Mouse (Mus musculus) limb, embryonic 10.5 days (tissue): ENCODE measurements around the gene Fstl4. TPM values are rescaled to one million over a fixed set of nuclear protein-coding genes. Genes with fewer than 3 reads are reported as not detected.

Experiments
- DNase-seq: peaks from one replicate; pipeline ENCODE4 v3.0.0-alpha.2; 2017; ENCODE audit warnings: low spot score
- H3K27ac ChIP-seq: fragments of 300-500 bp; sonication (generic); 2 replicates; pipeline ENCODE4 v1.5.1; 2016; ENCODE audit warnings: mild to moderate bottlenecking
- H3K27me3 ChIP-seq: fragments of 300-500 bp; sonication (generic); 2 replicates; pipeline ENCODE4 v1.6.1; 2016; ENCODE audit warnings: low read depth, mild to moderate bottlenecking; ENCODE audit not compliant: poor library complexity, severe bottlenecking
- H3K36me3 ChIP-seq: fragments of 300-500 bp; sonication (generic); 2 replicates; pipeline ENCODE4 v1.6.1; 2016; ENCODE audit warnings: mild to moderate bottlenecking, moderate library complexity
- H3K4me1 ChIP-seq: fragments of 300-500 bp; sonication (generic); 2 replicates; pipeline ENCODE4 v1.6.1; 2016
- H3K4me3 ChIP-seq: fragments of 300-500 bp; sonication (generic); 2 replicates; pipeline ENCODE4 v1.5.1; 2016; ENCODE audit warnings: mild to moderate bottlenecking, moderate library complexity
- H3K9me3 ChIP-seq: fragments of 300-500 bp; sonication (generic); replicated peaks from 2 replicates; pipeline ENCODE4 v1.6.1; 2016; ENCODE audit warnings: mild to moderate bottlenecking
- WGBS: fragments of 180-500 bp; shearing (Covaris S2); methylation state at CpG from one replicate; pipeline ENCODE4 v1.1.7; 2016; 5-methylcytosine and 5-hydroxymethylcytosine counted together
- polyA plus RNA-seq: library from polyadenylated mRNA; unstranded; fragments of >200 nt; fragmentation: Nextera tagmentation; extraction: Ambion mirVana; gene quantifications from 2 replicates; pipeline ENCODE4 v1.2.1, GENCODE M21; 2016

Fstl4 gene
- polyA plus RNA-seq, 1 experiment from 2014 or later = 0.13 TPM

DNA sequence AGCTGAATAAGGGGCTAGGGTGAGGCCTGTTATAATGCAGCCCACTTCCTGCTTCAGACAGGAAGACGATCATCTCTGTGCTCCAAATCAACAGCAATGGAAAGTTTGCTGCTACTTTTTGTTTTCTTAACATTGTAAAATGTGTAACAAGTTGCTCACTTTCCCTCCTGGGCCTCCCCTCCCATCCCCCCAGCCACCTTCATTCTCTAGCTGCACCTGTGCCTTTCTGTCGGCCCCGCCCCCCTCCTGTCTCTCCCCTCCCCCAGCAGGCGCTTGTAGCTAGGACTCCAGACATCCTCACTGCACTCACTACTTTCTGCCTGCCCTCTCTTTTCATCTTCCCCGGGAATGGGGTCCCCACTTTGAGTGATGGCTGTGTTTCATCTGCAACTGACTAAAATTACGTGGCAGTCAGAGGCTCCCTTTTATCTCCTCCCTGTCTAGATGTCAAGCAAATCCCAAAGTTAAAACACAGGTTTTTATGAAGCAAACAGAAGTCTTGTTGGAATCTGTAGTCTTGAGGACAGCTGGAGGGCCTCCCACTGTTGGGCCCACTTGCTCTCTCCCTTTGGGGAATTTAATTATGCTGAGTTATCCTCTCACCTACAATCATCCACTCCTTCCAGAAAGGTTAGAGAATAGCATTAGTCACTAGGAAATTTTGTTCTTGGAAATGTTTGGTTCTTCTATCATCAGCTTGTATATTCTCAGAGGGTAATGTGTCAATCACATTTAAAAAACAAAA, 122.3 kb downstream of the Fstl4 start:
- H3K27me3 ChIP-seq = 0 out of 2 replicates have a peak, but pooled peaks cover 3% of the 10 kb centered on the region
- 13% methylated on average over 6 of the region's 6 CpGs for WGBS
- no peak overlapping the region for H3K27ac ChIP-seq
- no peak for DNase-seq
- peaks cover 16% of the 10 kb centered on the region for H3K4me1 ChIP-seq
- no peaks in the 10 kb centered on the region for H3K36me3 ChIP-seq
- no peaks in the 10 kb centered on the region for H3K9me3 ChIP-seq
- no peak overlapping the region for H3K4me3 ChIP-seq

DNA sequence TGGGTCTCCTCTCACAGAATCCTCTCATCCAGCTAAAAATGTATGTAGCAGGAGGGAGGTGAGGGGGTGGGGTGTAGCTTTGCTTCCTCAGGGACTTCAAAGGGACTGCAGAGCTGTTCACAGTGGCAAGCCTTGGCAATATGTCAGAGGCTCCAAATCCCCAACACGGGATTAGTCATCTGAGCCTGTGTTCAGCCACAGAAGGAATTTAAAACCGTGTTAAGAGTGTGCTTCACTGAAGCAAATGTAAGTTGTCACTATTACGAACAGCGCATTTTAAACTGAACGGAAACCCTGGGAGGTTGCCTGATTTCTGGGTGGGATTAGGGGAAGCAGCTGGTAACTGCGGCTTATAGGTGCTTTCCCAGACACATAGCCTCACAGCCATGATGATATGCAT, 123.7 kb downstream of the Fstl4 start:
- Histone ChIP-seq H3K4me1 (peaks cover 16% of the 10 kb centered on the region), H3K4me3 (no peak overlapping the region), H3K36me3 (no peaks in the 10 kb centered on the region), H3K27ac (no peak overlapping the region), H3K9me3 (no peaks in the 10 kb centered on the region), H3K27me3 (0 out of 2 replicates have a peak, but pooled peaks cover 3% of the 10 kb centered on the region)
- DNase-seq = no peak
- WGBS = 16% methylated on average over 6 of the region's 6 CpGs

DNA sequence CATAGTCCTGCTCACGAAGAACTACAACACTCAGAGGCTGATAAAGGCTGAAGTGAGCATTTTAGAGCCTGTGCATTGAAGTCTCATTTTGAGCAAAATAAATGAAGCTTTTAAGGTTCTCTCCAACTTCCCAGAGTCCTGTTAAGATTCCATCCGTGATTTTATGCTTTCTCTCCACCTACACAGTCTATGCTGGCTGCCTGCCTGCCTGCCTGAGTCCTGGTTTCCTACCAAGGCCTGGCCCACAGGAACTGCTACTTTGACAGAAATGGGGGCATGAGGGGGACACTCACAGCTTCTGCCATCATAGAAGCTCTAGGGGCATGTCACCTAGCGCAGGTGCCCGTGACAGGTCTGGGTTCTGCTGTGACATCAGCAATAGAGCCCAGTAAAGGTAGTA, 125.1 kb downstream of the Fstl4 start:
- peaks cover 16% of the 10 kb centered on the region for H3K4me1 ChIP-seq
- H3K9me3 ChIP-seq = no peaks in the 10 kb centered on the region
- no peak overlapping the region for H3K27ac ChIP-seq
- no peak for DNase-seq
- WGBS = 90% methylated on average over 4 of the region's 4 CpGs
- no peaks in the 10 kb centered on the region for H3K36me3 ChIP-seq
- 0 out of 2 replicates have a peak, but pooled peaks cover 3% of the 10 kb centered on the region for H3K27me3 ChIP-seq
- H3K4me3 ChIP-seq = no peak overlapping the region

DNA sequence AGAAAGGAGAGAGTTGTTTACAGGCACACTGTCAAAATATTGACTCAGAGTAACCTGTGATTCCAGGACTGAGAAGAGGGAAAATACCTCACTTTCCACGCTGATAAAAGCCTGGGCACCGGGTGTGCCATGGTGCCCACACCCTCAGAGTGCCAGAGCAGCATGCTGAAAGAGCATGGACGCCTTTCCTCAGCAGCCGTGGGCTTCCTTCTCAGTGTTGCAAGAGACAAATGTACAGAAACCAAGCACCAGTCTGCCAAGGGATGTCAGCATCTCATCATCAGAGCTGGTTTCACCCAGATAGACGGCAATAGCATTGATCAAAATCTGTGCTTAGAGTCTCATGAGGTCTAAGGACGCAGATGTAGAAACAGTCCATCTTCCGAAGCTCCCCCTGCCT, 125.7 kb downstream of the Fstl4 start:
- Histone ChIP-seq H3K27me3 (0 out of 2 replicates have a peak, but pooled peaks cover 3% of the 10 kb centered on the region), H3K27ac (no peak overlapping the region), H3K4me3 (no peak overlapping the region), H3K9me3 (no peaks in the 10 kb centered on the region), H3K36me3 (no peaks in the 10 kb centered on the region), H3K4me1 (peaks cover 16% of the 10 kb centered on the region)
- 89% methylated on average over 7 of the region's 7 CpGs for WGBS
- no peak for DNase-seq

DNA sequence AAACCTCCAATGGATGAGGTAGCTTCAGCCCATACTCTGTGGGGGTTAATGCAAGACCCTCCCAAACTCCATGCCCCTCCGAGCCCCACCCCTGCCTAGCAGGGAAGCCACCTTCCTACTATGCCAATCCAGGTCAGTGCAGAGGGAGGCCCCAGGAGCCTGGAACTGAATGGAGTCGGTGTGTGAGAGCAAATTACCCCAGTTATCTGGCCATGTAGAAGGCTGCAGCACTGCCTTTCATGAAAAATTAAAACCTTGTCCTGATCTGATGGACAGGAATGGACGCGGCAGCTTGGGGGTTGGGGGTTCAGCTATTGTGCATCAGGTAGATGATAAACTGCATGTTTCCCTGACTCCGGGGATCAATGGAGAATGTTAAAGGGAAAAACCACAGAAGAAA, 139.7 kb downstream of the Fstl4 start:
- 91% methylated on average over 5 of the region's 5 CpGs for WGBS
- H3K36me3 ChIP-seq = no peaks in the 10 kb centered on the region

DNA sequence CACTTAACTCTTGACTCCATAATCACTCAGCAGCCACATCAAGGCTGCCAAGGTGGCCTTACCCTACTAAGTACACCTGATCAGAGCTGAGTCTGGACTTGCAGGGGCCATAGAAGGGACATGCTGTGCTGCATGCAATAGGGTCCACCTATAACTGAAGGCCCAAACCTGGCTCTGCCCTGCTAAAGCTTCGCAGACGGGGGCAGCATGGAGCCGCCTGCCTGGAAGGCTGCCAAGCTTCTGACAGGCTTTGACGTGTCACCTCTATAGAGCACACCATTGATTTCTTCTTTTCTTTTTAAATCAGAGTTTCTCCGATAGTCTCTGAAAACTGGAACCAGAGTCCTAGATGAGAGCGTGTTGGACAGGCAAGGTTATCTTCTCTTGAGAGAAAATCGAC, 146.4 kb downstream of the Fstl4 start:
- no peaks in the 10 kb centered on the region for H3K36me3 ChIP-seq
- H3K27me3 ChIP-seq = no peaks in the 10 kb centered on the region; the same call in 1 of the 2 replicates
- no peak for DNase-seq
- WGBS = 82% methylated on average over 7 of the region's 7 CpGs
- H3K27ac ChIP-seq = no peak overlapping the region
- H3K4me3 ChIP-seq = no peak overlapping the region
- H3K9me3 ChIP-seq = no peaks in the 10 kb centered on the region
- peaks cover 2% of the 10 kb centered on the region for H3K4me1 ChIP-seq

More for the DNA sequence above, 139.7 kb downstream of the Fstl4 start:
- H3K27ac ChIP-seq = no peak overlapping the region
- DNase-seq = no peak
- no peaks in the 10 kb centered on the region; the same call in 1 of the 2 replicates for H3K27me3 ChIP-seq
- H3K4me1 ChIP-seq = no peaks in the 10 kb centered on the region
- no peaks in the 10 kb centered on the region for H3K9me3 ChIP-seq
- H3K4me3 ChIP-seq = no peak overlapping the region

DNA sequence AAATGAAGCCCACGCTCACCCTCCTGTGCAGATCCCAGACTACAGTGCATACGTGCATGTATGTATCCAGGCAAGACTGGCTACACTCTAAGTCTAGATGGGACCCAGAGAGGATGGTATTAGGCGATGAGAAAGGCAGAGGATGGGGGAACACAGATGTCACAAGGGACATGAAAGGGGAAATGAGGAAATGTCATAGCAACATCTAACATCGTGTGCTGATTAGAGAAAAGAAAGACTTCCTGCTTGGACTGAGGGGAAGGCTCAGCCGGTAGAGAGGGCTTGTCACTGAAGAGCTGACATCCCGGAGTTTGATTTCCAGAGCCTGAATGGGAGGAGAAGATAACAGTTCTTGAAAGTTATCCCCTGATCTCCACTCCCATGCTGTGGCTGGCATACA, 150.0 kb downstream of the Fstl4 start:
- H3K27ac ChIP-seq = no peak overlapping the region
- no peaks in the 10 kb centered on the region for H3K36me3 ChIP-seq
- peaks cover 10% of the 10 kb centered on the region for H3K4me1 ChIP-seq
- no peak for DNase-seq
- H3K4me3 ChIP-seq = no peak overlapping the region
- WGBS = 83% methylated on average over 6 of the region's 6 CpGs
- no peaks in the 10 kb centered on the region for H3K9me3 ChIP-seq
- H3K27me3 ChIP-seq = no peaks in the 10 kb centered on the region

DNA sequence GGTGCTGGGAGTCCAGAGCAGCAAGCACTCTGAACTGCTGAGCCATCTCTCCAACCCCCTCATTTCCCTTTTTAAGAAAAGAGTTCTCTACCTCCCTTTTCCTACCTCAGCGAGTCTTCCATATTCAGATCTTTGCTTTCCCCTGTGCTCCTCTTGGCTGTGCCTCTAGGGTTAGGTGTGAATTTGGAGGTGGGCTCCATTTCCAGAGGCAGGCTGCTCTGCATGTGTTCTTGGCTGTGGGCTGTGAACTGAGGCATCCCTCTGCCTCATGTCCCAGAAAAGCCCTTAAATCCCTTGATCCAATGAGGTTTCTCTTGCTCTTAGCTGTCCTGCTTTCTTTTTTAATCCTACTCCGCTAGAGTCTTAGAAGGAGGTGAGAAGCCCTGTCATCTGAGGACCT, 151.2 kb downstream of the Fstl4 start:
- WGBS = 82% methylated on average over 2 of the region's 2 CpGs
- Histone ChIP-seq H3K27me3 (no peaks in the 10 kb centered on the region), H3K9me3 (no peaks in the 10 kb centered on the region), H3K27ac (no peak overlapping the region), H3K36me3 (no peaks in the 10 kb centered on the region), H3K4me1 (peaks cover 16% of the 10 kb centered on the region), H3K4me3 (no peak overlapping the region)
- DNase-seq = no peak

DNA sequence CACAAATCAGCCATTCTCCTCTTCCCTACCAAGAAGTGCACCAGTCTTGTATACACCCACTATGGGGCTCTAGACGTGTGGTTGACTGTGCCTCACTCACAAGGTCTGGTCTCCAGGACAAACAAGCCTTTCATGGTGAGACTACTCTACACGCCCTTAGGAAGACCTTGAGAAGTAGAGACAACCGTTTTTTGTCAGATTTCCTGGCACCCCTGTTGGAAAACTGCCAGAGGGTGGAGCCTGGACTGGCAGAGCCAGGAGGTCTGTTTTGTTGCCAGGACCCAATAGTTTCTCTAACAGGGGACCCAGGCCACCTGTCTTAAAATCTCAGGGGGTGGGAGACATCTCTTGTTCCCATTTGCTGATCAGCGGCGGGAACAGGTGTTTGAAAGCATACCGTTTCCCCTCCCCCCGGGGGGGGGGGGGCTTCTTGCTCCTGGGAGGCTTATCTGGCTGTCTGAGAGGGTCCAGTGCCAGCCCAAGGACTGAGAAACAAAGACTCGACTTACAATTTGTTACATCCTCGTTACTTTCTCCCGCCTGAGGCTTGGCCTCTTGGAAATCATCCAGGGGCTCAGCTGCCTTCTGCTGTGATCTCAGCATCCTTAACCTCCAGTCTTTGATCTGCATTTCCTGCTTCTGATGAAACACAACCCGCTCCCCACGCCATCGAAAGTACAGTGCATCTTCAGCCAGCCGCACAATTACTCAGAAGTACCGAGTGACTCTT, 155.0 kb downstream of the Fstl4 start:
- Histone ChIP-seq H3K27ac (no peak overlapping the region), H3K4me1 (peaks cover 16% of the 10 kb centered on the region), H3K27me3 (no peaks in the 10 kb centered on the region), H3K9me3 (no peaks in the 10 kb centered on the region), H3K4me3 (no peak overlapping the region), H3K36me3 (no peaks in the 10 kb centered on the region)
- 52% methylated on average over 15 of the region's 15 CpGs for WGBS
- DNase-seq = no peak

DNA sequence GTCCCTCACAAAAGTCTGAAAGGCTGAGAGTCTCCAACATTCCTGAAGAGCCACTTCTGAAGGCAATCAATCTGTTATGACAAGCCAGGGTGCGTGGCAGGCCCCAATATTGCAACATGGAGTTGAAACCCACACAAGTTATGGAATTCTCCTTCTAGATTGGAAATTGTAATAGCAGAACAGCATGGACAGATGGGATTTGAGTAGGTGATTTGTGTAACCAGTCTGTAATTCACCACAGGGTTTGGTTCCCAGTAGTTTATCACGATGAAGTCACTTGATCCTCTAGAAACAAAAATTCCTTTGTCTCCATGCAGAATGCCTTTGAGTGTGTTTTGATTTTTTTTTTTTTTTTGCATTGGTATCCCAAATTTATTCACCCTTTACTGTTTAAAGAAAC, 159.8 kb downstream of the Fstl4 start:
- Histone ChIP-seq H3K27me3 (no peaks in the 10 kb centered on the region), H3K9me3 (no peaks in the 10 kb centered on the region), H3K36me3 (no peaks in the 10 kb centered on the region), H3K4me1 (peaks cover 8% of the 10 kb centered on the region), H3K27ac (no peak overlapping the region), H3K4me3 (no peak overlapping the region)
- 90% methylated on average over 2 of the region's 2 CpGs for WGBS
- DNase-seq = no peak

DNA sequence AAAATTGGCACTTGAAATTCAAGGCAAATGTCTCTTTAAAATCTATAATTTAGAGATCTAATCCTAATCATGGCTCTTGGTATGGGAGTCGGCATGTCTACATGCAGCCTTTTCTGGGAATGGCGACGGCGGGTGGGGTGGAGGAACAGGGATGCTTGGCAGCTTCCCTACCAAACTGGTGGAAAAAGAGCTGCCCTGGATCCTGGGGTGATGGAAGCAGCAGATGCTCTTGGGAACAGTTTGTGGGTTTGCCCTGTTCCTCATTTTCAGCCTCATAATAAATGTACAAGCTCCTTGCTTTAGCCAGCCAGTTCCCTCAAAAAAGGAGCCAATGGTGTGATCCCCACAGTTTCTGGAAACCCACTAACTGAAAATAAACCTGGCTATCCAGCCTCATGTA, 163.9 kb downstream of the Fstl4 start:
- H3K36me3 ChIP-seq = no peaks in the 10 kb centered on the region
- no peak for DNase-seq
- 96% methylated on average over 4 of the region's 4 CpGs for WGBS
- no peaks in the 10 kb centered on the region for H3K9me3 ChIP-seq
- 0 out of 2 replicates have a peak, but pooled peaks cover 3% of the 10 kb centered on the region for H3K27me3 ChIP-seq
- H3K4me1 ChIP-seq = no peaks in the 10 kb centered on the region
- H3K27ac ChIP-seq = no peak overlapping the region
- H3K4me3 ChIP-seq = no peak overlapping the region

DNA sequence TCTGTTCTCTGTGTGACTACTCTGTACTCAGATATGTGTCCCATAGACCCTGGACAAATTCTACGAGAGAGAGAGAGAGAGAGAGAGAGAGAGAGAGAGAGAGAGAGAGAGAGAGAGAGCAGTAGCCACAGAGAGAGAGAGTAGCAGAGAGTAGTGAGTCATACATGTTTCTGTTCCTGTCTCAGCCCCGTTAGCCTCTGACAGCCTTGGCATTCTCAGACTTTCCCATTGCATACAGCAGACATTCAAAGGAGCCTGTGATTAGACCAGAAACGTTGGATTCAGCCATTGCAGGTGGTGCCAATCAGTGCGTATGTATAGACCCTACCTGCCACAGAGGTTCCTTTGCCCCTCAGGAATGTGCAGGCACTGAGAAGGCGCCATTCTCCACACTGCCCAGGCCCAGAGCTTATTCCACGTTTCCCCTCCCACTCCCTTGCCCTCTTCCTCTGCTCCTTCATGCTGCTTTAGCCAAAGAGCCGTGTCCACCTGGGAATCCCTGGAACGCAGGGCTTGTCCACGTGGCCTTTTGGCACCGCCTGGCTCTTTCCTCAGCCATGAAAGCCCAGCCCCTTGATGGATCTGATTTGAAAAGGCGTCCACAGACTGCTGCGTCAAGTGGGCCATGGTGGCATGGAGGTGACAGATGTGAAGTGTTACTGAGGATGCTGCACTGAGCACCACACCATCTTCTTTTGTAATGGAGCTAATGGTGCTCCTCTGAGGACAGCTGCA, 175.1 kb downstream of the Fstl4 start:
- Histone ChIP-seq H3K9me3 (no peaks in the 10 kb centered on the region), H3K27me3 (no peaks in the 10 kb centered on the region), H3K4me1 (peaks cover 7% of the 10 kb centered on the region; the same call in 1 of the 2 replicates), H3K36me3 (no peaks in the 10 kb centered on the region), H3K27ac (no peak overlapping the region), H3K4me3 (no peak overlapping the region)
- no peak for DNase-seq
- 67% methylated on average over 12 of the region's 12 CpGs for WGBS

DNA sequence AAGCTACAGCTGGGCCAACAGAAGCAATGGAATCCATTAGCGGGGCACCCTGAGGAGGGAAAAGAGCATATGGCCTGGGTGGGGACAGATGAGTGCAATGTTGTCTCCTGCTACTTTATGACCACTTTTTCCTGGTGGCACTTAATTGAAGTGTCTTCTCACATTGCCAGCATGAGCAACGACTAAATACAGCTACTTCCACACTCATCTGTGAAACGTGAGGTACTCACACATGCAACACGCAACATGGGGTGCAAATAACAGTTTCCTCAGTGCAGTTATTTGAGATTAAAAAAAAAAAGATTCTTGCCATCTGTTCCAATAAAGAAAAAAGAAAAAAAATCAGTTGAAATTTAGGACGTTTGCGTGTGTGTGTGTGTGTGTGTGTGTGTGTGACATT, 178.5 kb downstream of the Fstl4 start:
- Histone ChIP-seq H3K9me3 (no peaks in the 10 kb centered on the region), H3K27me3 (no peaks in the 10 kb centered on the region), H3K4me1 (peaks cover 7% of the 10 kb centered on the region; the same call in 1 of the 2 replicates), H3K36me3 (no peaks in the 10 kb centered on the region), H3K27ac (no peak overlapping the region), H3K4me3 (no peak overlapping the region)
- no peak for DNase-seq
- 62% methylated on average over 6 of the region's 6 CpGs for WGBS
